Mouse (Mus musculus) small intestine, adult 10 weeks (tissue): ENCODE data around the gene Spdye4b. TPM values are rescaled to one million over a fixed set of nuclear protein-coding genes. Genes with fewer than 3 reads are reported as not detected.

Experiments
- polyA plus RNA-seq: library from polyadenylated mRNA; stranded (reverse); fragments of 350-450 nt; fragmentation: Illumina TruSeq; extraction: RNeasy Lipid Tissue Mini Kit (QIAGEN cat#74804); gene quantifications from one replicate; pipeline ENCODE4 v1.2.3, GENCODE M21; 2014; ENCODE audit warnings: low replicate concordance

Gene Spdye4b
- polyA plus RNA-seq, result not detected

GRCm38 (mm10) chr5:143180255-143181076 lies at the start of gene Spdye4b, which contains the start of gene Rbak:
Spdye4b (plus strand) TSS chr5:143181017.
Rbak (minus strand) TSS chr5:143180775.

GRCm38 (mm10) chr5:143147481-143147880 lies 33.3 kb upstream of the Spdye4b start, which contains the start of gene Olfr718-ps1:
Olfr718-ps1 (minus strand) TSS chr5:143147581.

GRCm38 (mm10) chr5:143226790-143227189 lies 46.0 kb downstream of the Spdye4b start, which contains the start of gene Spdye4a:
Spdye4a (minus strand) TSS chr5:143226890.

GRCm38 (mm10) chr5:143235028-143235693 lies 54.3 kb downstream of the Spdye4b start, which contains the start of gene Zfp12:
Zfp12 (plus strand) TSS chr5:143235163.

Other genes starting within 250 kb of the Spdye4b start
- not detected for gene Fscn1, start 220.7 kb upstream of the Spdye4b start, polyA plus RNA-seq
- gene Rnf216, start 68.0 kb upstream of the Spdye4b start, polyA plus RNA-seq, result 21.9 TPM
- not detected for gene Olfr718-ps1, start 33.4 kb upstream of the Spdye4b start, polyA plus RNA-seq
- gene Rbak, start 242 bp upstream of the Spdye4b start, polyA plus RNA-seq, result 4.9 TPM
- gene Spdye4a, start 45.9 kb downstream of the Spdye4b start, polyA plus RNA-seq, result not detected
- 3.0 TPM for gene Zfp12, start 54.1 kb downstream of the Spdye4b start, polyA plus RNA-seq
- gene Zfp316, start 89.0 kb downstream of the Spdye4b start, polyA plus RNA-seq, result 0.15 TPM
- not detected for gene Zfp853, start 112.6 kb downstream of the Spdye4b start, polyA plus RNA-seq
- gene E130309D02Rik, start 134.3 kb downstream of the Spdye4b start, polyA plus RNA-seq, result 0.30 TPM
- gene Zdhhc4, start 148.2 kb downstream of the Spdye4b start, polyA plus RNA-seq, result 2.7 TPM
- gene Grid2ip, start 176.3 kb downstream of the Spdye4b start, polyA plus RNA-seq, result not detected
- gene Kdelr2, start 222.8 kb downstream of the Spdye4b start, polyA plus RNA-seq, result 173 TPM